Mouse (Mus musculus) brown adipose tissue, adult 24 weeks (tissue): ENCODE measurements around the gene Cabin1. TPM values are rescaled to one million over a fixed set of nuclear protein-coding genes. Genes with fewer than 3 reads are reported as not detected.

Experiments
- H3K27ac ChIP-seq: fragments of 200-500 bp; replicated peaks from 2 replicates; pipeline ENCODE4 v1.5.1; 2012; ENCODE audit warnings: low read depth, mild to moderate bottlenecking, low read length
- H3K4me1 ChIP-seq: fragments of 200-500 bp; 2 replicates; pipeline ENCODE4 v1.6.1; 2012; ENCODE audit warnings: low read length, mixed read lengths; ENCODE audit not compliant: control insufficient read depth, insufficient read depth, insufficient read length
- H3K4me3 ChIP-seq: fragments of 200-500 bp; 2 replicates; pipeline ENCODE4 v1.5.1; 2012; ENCODE audit warnings: low read depth, mild to moderate bottlenecking, low read length, moderate library complexity; ENCODE audit not compliant: insufficient read depth
- polyA plus RNA-seq: library from polyadenylated mRNA; stranded (reverse); fragments of >200 nt; gene quantifications from 2 replicates; pipeline ENCODE4 v1.2.4, GENCODE M21; 2012; ENCODE audit not compliant: missing spikeins, insufficient read depth, insufficient read length

The Cabin1 gene
- polyA plus RNA-seq, 1 experiment = 5.8 TPM

- Histone ChIP-seq H3K4me1 (no peaks in the 10 kb centered on the region), H3K4me3 (no peak overlapping the region), H3K27ac (no peak overlapping the region)
These were observed 130.5 kb downstream of the Cabin1 start for GRCm38 (mm10) chr10:75633576-75634139.

GRCm38 (mm10) chr10:75633048-75633447, 131.1 kb downstream of the Cabin1 start:
- H3K4me1 ChIP-seq = no peaks in the 10 kb centered on the region
- no peak overlapping the region for H3K4me3 ChIP-seq
- H3K27ac ChIP-seq = no peak overlapping the region

GRCm38 (mm10) chr10:75632633-75633032, 131.5 kb downstream of the Cabin1 start:
- Histone ChIP-seq H3K4me3 (no peak overlapping the region), H3K4me1 (no peaks in the 10 kb centered on the region), H3K27ac (no peak overlapping the region)

- Histone ChIP-seq H3K4me3 (no peak overlapping the region), H3K27ac (no peak overlapping the region), H3K4me1 (no peaks in the 10 kb centered on the region)
These were observed 136.7 kb downstream of the Cabin1 start for GRCm38 (mm10) chr10:75627490-75627889.

GRCm38 (mm10) chr10:75626991-75627390, 137.2 kb downstream of the Cabin1 start:
- Histone ChIP-seq H3K4me3 (no peak overlapping the region), H3K27ac (no peak overlapping the region), H3K4me1 (no peaks in the 10 kb centered on the region)

- H3K4me3 ChIP-seq = no peak overlapping the region
- H3K27ac ChIP-seq = no peak overlapping the region
- no peaks in the 10 kb centered on the region for H3K4me1 ChIP-seq
These were observed 138.2 kb downstream of the Cabin1 start for GRCm38 (mm10) chr10:75625920-75626319.

DNA sequence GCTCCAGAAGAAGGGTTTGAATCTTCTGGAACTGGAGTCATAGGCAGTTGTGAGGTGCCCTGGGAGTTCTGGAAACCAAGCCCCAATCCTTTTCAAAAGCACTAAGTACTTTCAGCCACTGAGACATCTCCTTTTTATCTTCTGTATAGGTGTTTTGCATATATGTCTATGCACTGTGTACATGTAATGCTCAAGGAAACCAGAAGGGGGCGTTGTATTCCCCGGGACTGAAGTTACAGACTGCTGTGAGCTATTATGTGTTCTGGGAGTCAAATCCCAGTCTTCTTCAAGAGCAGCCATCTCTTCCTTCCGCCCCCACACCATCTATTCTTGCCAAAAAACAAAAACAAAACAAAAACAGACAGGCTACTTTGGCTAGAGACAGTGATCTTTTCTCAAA, 143.3 kb downstream of the Cabin1 start:
- Histone ChIP-seq H3K4me3 (no peak overlapping the region), H3K27ac (no peak overlapping the region)

GRCm38 (mm10) chr10:75616044-75616443, 148.1 kb downstream of the Cabin1 start:
- Histone ChIP-seq H3K27ac (no peak overlapping the region), H3K4me3 (no peak overlapping the region), H3K4me1 (no peaks in the 10 kb centered on the region)

More for the DNA sequence above, 143.3 kb downstream of the Cabin1 start:
- H3K4me1 ChIP-seq = no peaks in the 10 kb centered on the region

DNA sequence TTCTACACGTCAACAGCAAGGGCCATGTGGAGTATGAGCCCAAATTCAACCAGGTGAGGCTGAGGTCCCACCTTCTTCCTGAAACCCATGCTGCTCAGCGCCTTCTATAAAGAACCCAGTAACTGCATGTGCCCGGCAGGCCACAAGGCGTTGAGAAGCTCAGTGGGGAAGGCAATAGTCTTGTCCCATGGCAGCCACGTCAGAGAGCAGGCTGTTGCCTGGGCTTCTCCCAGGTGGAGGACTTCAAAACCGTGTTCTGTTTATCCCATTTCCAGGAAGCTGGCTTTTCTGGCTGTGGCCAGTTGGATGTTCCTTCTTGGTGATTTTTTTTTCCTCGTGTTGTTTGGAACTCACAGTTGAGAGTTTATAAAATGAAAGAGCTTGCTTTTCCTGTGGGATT, 153.7 kb downstream of the Cabin1 start:
- Histone ChIP-seq H3K4me3 (no peak overlapping the region), H3K27ac (no peak overlapping the region), H3K4me1 (no peaks in the 10 kb centered on the region)

- Histone ChIP-seq H3K4me3 (no peak overlapping the region), H3K4me1 (no peaks in the 10 kb centered on the region), H3K27ac (no peak overlapping the region)
These were observed 155.2 kb downstream of the Cabin1 start for GRCm38 (mm10) chr10:75608975-75609374.

DNA sequence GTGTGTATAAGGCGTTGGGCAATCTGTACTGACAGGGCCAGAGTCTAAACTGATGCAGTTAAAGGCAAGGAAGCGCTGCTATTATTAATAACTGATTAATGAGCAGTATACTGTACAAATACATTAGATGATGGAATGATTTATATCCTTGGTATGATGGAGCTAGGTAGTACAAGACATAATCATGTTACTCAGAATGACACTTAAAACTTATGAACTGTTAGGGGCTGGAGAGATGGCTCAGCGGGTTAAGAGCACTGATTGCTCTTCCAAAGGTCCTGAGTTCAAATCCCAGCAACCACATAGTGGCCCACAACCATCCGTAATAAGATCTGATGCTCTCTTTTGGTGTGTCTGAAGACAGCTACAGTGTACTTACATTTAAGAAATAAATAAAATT, 156.9 kb downstream of the Cabin1 start:
- Histone ChIP-seq H3K4me3 (no peak overlapping the region), H3K27ac (no peak overlapping the region), H3K4me1 (no peaks in the 10 kb centered on the region)

- H3K4me1 ChIP-seq = no peaks in the 10 kb centered on the region
- no peak overlapping the region for H3K27ac ChIP-seq
- no peak overlapping the region for H3K4me3 ChIP-seq
These were observed 158.8 kb downstream of the Cabin1 start for GRCm38 (mm10) chr10:75605162-75605846.

- Histone ChIP-seq H3K4me1 (no peaks in the 10 kb centered on the region), H3K4me3 (no peak overlapping the region), H3K27ac (no peak overlapping the region)
These were observed 163.9 kb downstream of the Cabin1 start for GRCm38 (mm10) chr10:75600189-75600730.
